Mouse (Mus musculus): ENCODE results near the gene Slc38a8. TPM values are rescaled to one million over a fixed set of nuclear protein-coding genes. Genes with fewer than 3 reads are reported as not detected.

The Slc38a8 gene
- polyA plus RNA-seq (2012; ENCODE audit: low replicate concordance), result not detected in 2 replicates

GRCm38 (mm10) chr8:119501598-119501997 lies at the start of gene Slc38a8:
Gene Slc38a8 (minus strand): TSS chr8:119501698.

GRCm38 (mm10) chr8:119446211-119446989 lies 55.1 kb downstream of the Slc38a8 start, which contains the start of gene Necab2:
Gene Necab2 (plus strand): TSS chr8:119446719.

GRCm38 (mm10) chr8:119433582-119434174 lies 67.8 kb downstream of the Slc38a8 start, which contains the start of gene Osgin1:
Gene Osgin1 (plus strand): TSS chr8:119434124.

Other genes starting within 250 kb of the Slc38a8 start
- 7.0 and 15.5 TPM in 2 replicates for gene Hsbp1, start 157.2 kb downstream of the Slc38a8 start, polyA plus RNA-seq (2012; ENCODE audit: low replicate concordance)
- gene Mlycd, start 106.8 kb downstream of the Slc38a8 start, polyA plus RNA-seq (2012; ENCODE audit: low replicate concordance), result 9.2 and 12.1 TPM in 2 replicates
- 4.5 and 6.8 TPM in 2 replicates for gene Osgin1, start 67.6 kb downstream of the Slc38a8 start, polyA plus RNA-seq (2012; ENCODE audit: low replicate concordance)
- not detected in 2 replicates for gene Necab2, start 55.0 kb downstream of the Slc38a8 start, polyA plus RNA-seq (2012; ENCODE audit: low replicate concordance)
- gene Mbtps1, start 57.0 kb upstream of the Slc38a8 start, polyA plus RNA-seq (2012; ENCODE audit: low replicate concordance), result 99.7 and 122 TPM in 2 replicates
- 10.7 and 23.4 TPM in 2 replicates for gene Hsdl1, start 73.5 kb upstream of the Slc38a8 start, polyA plus RNA-seq (2012; ENCODE audit: low replicate concordance)
- not detected in 2 replicates for gene Dnaaf1, start 73.5 kb upstream of the Slc38a8 start, polyA plus RNA-seq (2012; ENCODE audit: low replicate concordance)
- 73.5 and 94.7 TPM in 2 replicates for gene Taf1c, start 103.5 kb upstream of the Slc38a8 start, polyA plus RNA-seq (2012; ENCODE audit: low replicate concordance)
- not detected in 2 replicates for gene Adad2, start 111.0 kb upstream of the Slc38a8 start, polyA plus RNA-seq (2012; ENCODE audit: low replicate concordance)
- gene Kcng4, start 134.0 kb upstream of the Slc38a8 start, polyA plus RNA-seq (2012; ENCODE audit: low replicate concordance), result not detected in 2 replicates
- 0.47 TPM in 1 of 2 replicates, not detected in the other for gene Wfdc1, start 164.7 kb upstream of the Slc38a8 start, polyA plus RNA-seq (2012; ENCODE audit: low replicate concordance)
- gene Atp2c2, start 198.3 kb upstream of the Slc38a8 start, polyA plus RNA-seq (2012; ENCODE audit: low replicate concordance), result not detected in 2 replicates

All from leukemia stem cell, adult 10-12 weeks (primary cell).